Mouse (Mus musculus) thymus, adult 18-20 months (tissue): ENCODE data around the gene Triap1.
"Not testable (repeated sequence)": the region's sequence is repeated elsewhere in the genome, so short reads cannot be mapped to it uniquely, and the experiment has no call there.

Source experiments
- DNase-seq, 2 experiments: peaks; one replicate each; pipeline ENCODE4 v3.0.0; 2022; ENCODE audit warnings: mixed read lengths in 2 of 2

Triap1 gene

DNA sequence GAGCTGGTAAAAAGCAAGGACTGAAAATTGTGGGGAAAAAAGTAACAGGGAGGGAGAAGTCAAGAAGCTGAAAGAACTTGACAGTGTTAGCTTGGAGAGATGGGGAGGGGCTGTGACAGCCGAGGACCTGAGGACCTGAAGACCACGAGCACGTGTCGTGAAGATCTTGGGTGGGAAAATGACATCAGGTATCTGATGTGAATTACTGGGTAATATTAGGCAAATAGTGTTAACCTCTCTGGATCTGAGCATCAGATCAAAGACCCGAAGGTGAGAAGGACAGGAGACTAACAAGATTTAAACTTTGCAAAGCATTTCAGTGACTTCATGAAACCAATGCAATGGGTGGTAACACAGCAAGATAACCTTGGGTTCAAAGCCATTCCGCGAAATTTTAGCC is 1.0 kb upstream of the Triap1 start:
- DNase-seq, result no peak

DNA sequence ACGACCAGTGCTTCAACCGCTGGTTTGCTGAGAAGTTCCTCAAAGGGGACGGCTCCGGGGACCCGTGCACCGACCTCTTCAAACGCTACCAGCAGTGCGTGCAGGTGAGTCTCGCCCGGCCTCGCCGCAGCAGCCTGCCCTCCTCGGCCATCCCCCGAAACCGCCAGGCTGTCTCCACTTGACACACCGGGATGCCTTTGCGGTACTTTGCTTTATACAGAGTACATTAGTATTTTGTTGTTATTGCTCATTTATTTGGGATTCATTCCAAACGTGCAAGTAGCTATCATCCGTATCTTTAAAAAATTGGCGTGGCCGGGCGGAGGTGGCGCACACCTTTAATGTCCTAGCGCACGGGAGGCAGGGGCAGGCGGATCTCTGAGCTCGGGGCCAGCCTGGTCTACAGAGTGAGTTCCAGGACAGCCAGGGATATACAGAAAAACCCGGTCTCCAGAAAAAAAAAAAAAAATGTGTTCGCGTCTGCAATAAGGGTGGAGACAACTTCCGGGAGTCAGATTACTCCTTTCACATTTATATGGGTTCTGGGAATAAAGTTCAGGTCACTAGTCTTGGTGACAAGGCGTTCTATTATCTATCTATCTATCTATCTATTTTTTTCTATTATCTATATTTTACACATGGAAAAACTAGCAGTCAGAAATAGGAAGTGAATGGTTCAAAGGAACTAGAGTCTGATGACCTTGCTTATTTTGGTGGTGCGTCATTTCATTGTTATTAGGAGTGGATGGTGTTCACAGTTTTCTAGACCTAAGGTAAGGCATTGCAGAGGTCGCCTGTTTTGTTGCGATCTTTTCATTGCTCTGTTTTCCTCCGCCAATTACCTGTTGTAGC is 515 bp downstream of the Triap1 start:
- DNase-seq, result no peak

DNA sequence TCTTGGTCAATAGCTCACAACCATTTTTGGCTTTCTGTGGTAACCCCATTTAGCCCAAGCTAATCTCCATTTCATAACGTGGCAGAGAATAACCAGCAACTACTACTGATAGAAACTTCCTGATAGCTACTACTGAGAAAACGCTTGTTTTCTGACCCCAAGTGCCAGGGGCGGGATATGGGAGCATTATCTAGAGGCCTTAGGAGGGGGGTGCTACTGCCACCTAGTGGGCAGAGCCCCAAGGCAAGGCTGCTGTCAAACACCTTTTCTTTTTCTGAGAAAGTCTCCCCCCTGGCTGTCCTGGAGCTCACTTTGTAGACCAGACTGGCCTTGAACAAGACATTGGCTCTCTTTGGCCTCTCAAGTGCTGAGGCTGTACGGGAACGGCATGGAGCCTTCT is 6.5 kb downstream of the Triap1 start:
- DNase-seq, result peak; percentile 60 to 68

DNA sequence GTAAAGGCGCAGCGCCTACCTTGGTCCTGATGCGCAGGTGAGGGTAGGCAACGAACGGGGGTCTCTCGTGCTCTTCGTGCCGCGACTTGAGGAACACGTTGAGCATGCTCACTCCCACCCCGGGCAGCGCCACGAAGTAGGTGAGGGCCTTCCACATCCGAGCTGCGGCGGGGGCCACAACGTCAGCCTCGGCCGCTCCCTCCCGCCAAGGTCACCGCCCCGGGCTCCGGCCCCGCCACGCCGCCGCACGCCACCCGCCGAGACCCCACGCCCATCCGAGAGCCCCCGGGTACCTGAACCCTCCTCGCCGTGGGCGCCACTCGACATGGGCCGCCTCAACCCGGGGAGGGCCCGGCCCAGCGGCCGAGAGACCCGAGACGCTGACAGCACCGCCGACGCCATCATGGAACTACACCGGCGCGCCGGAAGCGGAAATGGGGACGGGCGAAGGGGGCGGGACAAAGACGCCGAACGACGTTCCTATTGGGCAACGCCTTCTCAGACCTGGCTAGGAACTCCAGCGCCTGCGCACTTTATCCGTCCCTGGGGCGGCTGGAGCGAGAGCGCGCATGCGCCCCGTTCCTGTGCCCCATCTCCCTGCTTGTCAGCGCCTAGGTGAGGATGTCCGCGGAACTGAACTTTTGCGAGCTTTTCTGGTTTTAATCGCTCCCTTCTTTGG is 7.7 kb downstream of the Triap1 start, which contains the start of gene Cox6a1:
Cox6a1 (minus strand) TSS at position 436 of the 679 bp plus-strand sequence.
- DNase-seq, result peak; percentile 97

DNA sequence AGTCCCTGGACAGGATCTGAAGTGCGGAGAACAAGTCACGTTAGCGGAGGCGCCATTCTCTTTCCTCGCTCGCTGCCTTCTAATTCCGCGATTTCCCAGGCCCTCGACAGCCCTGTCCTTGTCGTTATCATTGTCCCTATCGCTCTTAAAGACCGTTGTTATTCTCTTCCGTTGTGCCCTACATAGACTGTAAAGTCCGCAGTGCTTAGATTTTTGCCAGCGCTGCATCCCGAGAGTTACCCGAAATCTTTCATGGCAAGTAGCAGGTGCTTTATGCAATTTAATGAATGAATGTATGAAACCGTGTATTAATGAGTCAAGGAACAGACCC is 8.2 kb downstream of the Triap1 start:
- no peak for DNase-seq

DNA sequence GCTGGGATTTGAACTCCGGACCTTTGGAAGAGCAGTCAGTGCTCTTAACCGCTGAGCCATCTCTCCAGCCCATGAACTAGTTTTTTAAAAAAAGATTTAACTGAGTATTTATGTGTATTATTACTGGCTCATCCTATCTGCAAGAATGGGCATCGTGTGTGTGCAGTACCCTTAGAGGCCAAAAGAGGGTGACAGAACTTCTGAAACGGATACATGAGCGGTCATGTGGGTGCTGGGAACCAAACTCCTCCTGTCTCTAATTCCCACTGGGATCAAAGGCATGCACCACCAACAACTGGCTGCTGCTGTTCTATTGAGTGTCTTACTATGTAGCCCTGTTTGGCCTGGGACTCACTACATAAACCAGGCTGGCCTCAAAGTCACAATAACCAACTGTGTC is 10.3 kb downstream of the Triap1 start:
- no peak for DNase-seq

DNA sequence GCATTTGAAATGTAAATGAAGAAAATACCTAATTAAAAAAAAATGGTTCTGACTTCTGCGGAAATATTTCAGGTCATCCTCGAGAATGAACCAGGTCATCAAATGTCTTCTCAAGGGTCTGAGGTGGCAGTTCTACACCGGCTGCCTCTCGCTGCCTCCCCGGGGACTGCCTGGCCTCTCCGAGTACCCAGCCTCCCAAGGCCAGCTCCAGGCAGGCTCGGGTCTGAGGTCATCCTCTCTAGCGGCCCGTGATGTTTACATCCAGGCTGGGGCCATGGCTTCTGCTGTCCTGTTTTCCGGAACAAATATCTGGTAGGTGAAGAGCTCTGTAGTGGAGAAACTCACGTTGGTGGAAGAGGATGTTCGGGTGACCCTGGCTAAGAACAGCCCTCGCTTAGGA is 14.0 kb downstream of the Triap1 start:
- no peak for DNase-seq

DNA sequence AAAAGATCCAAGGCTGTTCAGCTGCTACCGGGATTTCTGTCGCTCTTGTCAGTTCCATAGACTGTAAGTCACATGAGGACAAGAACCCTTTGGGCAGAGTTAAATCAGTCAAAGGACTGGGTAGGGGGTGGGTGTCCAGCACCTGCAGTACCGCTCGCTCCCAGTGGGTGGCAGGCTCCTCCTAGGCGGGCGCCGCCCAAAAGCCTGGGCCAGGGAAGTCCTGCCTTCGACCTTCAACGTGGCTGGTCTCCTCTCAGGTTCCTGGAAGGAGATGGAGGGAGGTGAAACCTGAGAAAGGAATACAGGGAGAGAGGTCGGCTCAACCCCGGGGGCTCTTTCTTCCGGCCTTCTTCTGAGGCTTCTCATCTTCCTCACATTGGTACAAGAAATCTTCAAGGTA is 17.8 kb downstream of the Triap1 start:
- DNase-seq, result peak; percentile 40 to 46

DNA sequence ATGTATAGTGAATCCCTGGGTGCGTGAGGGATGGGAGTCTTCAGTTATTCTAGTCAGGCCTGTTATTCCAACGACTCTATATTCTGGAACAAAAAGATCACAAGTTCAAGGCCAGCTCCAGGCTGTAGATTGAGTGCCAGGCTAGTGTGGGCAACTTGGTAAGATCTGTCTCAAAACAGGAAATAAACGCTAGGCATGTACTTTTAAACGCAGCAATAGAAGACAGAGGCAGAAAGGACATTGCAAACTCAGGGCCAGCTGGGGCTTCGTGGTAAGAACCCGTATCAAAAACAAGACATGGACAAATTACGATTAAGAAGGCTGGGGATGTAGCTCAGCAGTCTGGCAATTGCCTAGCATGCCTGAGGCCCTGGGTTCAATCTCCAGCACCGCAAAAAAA is 18.4 kb downstream of the Triap1 start:
- no peak for DNase-seq

DNA sequence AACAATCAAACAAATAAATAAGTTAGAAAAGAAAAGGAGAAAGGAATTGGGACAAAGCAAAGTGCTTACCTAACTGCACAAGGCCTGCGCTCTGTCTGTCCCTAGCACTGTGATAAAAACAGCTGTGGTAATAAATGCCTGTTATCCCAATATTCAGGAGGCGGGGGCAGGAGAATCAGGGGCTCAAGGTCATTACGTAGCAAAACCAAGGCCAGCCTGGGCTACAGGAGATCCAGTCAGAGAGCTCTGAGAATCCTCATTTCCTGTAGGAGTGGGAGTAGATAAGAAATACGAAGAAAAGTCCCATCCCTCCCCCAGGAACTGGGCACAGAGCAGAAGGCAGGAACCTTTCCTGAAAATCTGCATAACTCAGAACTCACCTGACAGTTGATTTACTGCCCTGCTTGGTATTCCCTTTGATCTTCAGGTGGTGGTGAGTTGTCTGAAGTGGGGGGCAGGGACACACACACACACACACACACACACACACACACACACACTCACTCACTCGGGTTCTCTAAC is 18.9 kb downstream of the Triap1 start:
- no peak for DNase-seq

DNA sequence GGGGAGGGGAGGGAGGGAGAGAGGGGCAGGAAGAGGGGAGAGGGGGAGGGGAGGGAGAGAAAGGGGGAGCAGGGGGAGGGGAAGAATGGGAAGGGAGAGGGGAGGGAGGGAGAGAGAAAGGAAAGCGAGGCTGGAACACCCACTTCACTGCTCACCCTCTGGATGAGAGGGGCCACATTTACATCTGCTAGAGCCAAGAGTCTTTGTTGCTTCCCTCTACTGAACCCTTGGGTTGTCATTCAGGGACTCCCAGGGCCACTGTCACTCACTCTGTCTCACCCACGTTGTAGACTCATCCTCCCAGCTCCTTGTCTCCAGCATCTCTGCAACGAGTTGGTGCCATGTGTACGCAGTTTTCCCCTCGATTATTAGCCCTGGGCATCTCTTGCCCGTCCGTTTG is 21.2 kb downstream of the Triap1 start:
- DNase-seq, result no peak

DNA sequence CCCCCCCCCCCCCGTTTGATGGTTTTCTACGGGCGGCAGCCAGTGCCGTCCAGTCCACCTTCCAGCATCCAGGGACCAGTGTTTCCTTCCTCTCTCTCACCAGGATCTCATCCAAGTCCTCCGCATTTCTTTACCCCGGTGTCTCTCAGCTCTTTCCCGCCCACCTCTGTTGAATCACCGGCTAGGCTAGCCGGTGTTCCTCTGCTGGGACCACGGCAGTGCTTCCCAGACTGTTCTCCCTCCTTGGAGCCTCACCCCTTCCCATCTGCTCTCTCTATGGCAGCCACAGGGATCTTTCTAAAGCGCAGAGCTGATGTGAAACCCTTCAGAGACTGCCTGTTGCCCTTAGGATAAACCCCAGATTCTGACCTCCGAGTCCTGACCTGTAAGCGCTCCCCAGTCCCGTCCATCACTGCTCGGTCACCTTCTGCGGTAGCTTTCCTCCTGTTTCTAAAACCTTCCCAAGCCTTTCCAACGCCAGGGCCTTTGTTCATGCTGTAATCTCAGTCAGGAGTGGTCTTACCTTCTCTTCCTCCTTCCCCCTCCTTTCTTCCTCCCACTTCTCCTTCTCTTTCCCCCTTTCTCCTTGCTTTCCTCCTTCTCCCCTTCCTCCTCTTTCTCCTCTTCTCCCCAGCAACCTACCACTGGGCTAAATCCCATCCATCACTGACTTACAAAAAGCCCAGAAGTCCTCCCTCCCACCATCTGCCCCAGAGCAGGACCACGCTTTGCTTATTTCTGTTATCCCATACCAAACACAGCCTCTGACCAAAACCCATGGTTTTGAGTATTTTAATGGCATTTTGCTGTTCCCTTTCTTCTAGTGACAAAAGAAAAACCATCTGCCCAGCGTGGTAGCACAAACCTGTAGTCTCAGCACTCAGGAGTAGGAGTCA is 22.0 kb downstream of the Triap1 start:
- DNase-seq, result no peak

DNA sequence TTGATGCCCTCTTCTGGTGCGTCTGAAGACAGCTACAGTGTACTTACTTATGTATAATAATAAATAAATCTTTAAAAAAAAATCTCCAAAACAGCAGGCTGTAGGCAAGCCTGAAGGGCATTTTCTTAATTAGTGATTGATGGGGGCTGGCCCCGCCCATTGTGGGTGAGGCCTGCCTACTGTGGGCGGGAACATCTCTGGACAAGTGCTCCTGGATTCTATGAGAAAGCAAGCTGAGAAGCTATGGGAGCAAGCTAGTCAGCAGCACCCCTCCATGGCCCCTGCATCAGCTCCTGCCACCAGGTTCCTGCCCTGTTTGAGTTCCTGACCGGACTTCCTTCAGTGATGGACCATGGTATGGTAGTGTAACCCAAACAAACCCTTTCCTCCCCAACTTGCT is 23.8 kb downstream of the Triap1 start:
- no peak for DNase-seq

DNA sequence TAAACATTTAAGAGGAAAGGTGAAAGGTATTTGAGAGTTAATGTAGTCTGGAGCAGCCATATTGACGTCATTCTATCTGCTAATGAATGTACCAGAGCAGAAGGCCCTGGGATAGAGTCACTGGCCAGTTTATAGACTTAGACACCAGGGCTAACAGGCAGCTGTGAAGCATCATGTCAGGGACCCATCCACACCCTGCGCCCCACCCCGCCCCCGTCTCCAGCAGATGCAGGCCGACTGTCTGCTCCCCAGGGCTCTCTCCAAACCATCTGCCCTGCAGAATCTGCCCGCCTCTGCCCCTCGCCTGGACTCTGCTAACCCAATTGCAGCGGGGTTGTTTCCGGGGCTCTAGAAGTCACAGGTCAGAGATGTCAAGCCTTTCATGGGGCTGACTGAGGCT is 30.7 kb downstream of the Triap1 start:
- DNase-seq, result no peak

DNA sequence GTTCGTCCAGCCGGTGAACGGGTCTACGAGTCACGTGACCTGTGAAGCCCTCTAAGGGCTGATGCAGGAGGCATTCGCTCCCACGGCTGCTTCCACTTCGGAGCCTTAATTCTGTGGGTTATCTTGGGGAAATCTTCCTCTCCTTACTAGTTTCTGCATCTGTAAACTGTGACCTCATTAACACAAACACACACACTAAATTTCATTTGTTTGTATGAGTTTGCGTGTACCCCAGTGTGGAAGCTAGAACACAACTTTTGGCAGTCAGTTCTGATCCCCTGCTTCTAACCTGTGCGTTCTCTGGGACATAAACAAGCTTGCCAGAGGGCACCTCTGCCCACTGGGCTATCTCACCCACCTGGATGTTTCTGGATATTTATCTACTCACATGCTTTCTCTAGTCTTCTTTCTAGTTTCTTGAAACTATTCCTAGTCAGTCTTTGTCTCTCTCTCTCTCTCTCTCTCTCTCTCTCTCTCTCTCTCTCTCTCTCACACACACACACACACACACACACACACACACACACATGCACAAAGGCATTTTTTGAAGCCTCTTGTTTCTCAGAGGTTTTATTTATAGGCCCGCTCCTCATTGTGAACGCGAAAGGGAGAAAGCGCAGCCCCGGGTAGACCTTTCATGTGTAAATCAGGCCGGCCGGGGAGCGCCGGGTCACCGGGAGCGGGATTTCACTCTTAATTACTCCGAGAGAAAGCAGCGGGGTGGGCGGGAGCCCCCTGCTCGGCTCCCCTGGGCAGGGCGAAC is 32.6 kb downstream of the Triap1 start:
- DNase-seq, result no peak

DNA sequence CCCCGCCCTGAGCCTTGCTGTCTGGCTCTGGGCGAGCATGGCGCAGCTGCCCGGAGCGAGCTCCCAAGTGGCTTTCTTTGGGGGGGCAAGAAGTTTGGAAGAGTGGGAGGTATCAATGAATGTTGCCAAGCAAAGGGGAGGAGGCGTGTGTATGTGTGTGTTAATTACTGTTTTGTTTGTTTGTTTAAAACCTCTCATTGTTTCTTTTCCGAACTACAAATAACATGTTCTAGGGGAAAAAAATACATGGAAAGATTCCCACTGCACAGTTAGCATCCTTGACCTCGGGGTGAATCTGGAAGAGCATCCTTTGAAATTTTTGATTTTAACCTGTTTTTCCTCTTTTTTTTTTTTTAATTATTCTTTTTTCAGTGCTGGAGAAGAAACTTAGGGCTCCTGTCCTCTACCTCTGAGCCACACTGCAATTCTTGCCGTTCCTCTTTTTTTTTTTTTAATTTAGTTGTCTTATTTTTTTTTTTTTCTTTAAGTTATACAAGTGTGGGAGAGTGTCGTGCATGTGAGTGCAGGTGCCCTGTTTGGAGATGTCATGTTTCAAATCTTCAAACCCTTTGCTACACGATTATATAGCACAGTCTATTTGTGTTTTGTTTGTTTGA is 33.3 kb downstream of the Triap1 start:
- no peak for DNase-seq

DNA sequence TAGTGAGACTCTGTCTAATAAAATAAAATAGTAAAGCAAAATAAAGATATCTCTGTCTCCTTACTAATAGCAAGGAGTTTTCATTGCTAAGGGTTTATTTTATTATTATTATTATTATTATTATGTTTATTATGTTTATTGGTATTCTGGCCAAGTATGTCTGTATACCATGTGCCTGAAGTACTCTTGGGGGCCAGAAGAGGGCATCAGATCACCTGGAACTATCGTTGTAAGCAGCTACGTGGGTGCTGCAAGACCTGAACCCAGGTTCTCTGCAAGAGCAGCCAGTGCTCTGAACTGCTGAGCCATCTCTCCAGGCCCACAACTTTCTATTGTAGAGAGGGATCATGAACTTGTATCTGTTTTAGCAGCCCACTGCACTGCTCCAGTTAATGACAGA is 34.4 kb downstream of the Triap1 start:
- DNase-seq, result no peak

DNA sequence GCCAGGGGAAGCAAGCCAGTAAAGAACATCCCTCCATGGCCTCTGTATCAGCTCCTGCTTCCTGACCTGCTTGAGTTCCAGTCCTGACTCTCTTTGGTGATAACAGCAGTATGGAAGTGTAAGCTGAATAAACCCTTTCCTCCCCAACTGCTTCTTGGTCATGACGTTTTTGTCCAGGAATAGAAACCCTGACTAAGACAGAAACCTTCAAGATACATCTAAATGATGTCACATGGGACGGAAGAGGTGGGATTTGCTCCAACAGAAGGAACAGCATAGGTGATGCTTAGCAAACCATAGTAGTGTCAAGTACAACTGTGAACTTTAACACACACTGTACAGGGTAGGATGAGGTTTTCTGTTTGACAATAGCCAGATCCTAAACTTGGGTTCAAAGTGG is 37.9 kb downstream of the Triap1 start:
- DNase-seq, result not testable (repeated sequence)

DNA sequence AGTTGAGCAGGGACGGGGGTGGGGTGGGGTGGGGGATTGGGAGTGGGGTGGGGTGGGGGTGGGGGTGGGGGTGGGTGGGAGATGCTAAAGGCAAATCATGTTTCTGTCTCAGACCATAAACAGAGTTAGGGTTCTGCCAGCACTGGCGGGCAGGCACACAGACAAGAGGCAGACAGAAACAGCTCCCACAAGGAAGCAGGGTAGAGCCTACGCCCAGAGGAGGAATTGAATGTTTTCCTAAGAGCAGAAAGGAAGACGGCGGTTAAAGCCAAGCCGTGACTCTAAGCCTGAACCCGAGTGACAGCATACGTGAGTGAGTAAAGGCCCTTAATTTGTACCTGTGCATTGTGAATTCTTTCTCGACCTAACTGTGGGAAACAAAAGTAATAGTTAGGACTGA is 50.9 kb downstream of the Triap1 start:
- DNase-seq, result no peak

DNA sequence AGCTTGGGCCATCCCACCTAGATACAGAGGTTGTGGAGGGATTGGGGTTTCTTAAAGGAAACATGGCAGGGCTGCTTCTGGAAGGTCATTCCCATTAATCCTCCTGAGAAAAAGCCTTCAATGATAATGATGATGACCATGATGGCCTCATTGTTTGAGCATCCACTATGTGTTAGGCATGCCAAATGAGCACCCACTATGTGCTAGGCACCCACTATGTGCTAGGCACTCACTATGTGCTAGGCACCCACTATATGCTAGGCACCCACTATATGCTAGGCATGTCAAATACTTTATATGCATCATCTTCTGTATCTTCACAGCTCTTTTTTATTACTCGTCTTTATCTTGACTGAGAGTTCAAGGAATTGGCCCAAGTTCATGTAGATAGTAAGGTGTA is 51.9 kb downstream of the Triap1 start:
- DNase-seq, result no peak
